Mouse (Mus musculus) neural tube, embryonic 14.5 days (tissue): ENCODE results near the gene Pcx. TPM values are rescaled to one million over a fixed set of nuclear protein-coding genes. Genes with fewer than 3 reads are reported as not detected.

Experiments
- ATAC-seq: fragments of 200-750 bp; cut with Nextera tagmentation; 2 replicates; pipeline ENCODE4 v1.8.0; 2017; ENCODE audit warnings: low read depth, mild to moderate bottlenecking, moderate TSS enrichment, moderate library complexity
- H3K27ac ChIP-seq: fragments of 300-500 bp; sonication (generic); 2 replicates; pipeline ENCODE4 v1.5.1; 2014; ENCODE audit warnings: low read depth, mild to moderate bottlenecking, control low read depth, low read length, moderate library complexity, mixed read lengths
- H3K27me3 ChIP-seq: fragments of 300-500 bp; sonication (generic); 2 replicates; pipeline ENCODE4 v1.6.1; 2014; ENCODE audit warnings: low read length; ENCODE audit not compliant: control insufficient read depth, insufficient read depth
- H3K36me3 ChIP-seq: fragments of 300-500 bp; sonication (generic); 2 replicates; pipeline ENCODE4 v1.6.1; 2014; ENCODE audit warnings: low read length, mixed read lengths; ENCODE audit not compliant: control insufficient read depth, insufficient read depth
- H3K4me1 ChIP-seq: fragments of 300-500 bp; sonication (generic); 2 replicates; pipeline ENCODE4 v1.6.1; 2014; ENCODE audit warnings: low read length; ENCODE audit not compliant: control insufficient read depth, insufficient read depth
- H3K4me2 ChIP-seq: fragments of 300-500 bp; sonication (generic); 2 replicates; pipeline ENCODE4 v1.6.1; 2014; ENCODE audit warnings: mild to moderate bottlenecking, low read depth, low read length, control low read depth
- H3K4me3 ChIP-seq: fragments of 300-500 bp; sonication (generic); 2 replicates; pipeline ENCODE4 v1.5.1; 2014; ENCODE audit warnings: low read depth, low read length, control low read depth, mixed read lengths
- H3K9ac ChIP-seq: fragments of 300-500 bp; sonication (generic); replicated peaks from 2 replicates; pipeline ENCODE4 v1.6.1; 2014; ENCODE audit warnings: low read depth, mild to moderate bottlenecking, control low read depth, low read length, mixed read lengths
- H3K9me3 ChIP-seq: fragments of 300-500 bp; sonication (generic); 2 replicates; pipeline ENCODE4 v1.6.1; 2016; ENCODE audit warnings: low read length; ENCODE audit not compliant: control insufficient read depth
- WGBS: fragments of 180-500 bp; shearing (Covaris S2); extraction: QIAGEN DNeasy Blood & Tissue Kit; methylation state at CpG from one replicate; pipeline ENCODE4 v1.1.7; 2014; 5-methylcytosine and 5-hydroxymethylcytosine counted together
- polyA plus RNA-seq: library from polyadenylated mRNA; unstranded; fragments of >200 nt; fragmentation: Nextera tagmentation; extraction: Ambion mirVana; gene quantifications from 2 replicates; pipeline ENCODE4 v1.2.1, GENCODE M21; 2014

Pcx gene
- polyA plus RNA-seq, 1 experiment from 2014 or later, result 22.5 TPM

GRCm38 (mm10) chr19:4624006-4624405 is 113.7 kb downstream of the Pcx start:
- H3K4me3 ChIP-seq, result 0 out of 2 replicates have a peak overlapping the region, but pooled peaks have one; percentile 84
- 94% methylated on average over 12 of the region's 12 CpGs for WGBS
- H3K27ac ChIP-seq, result no peak overlapping the region
- no peak for ATAC-seq
- no peak overlapping the region for H3K4me2 ChIP-seq
- peaks cover 14% of the 10 kb centered on the region; the same call in 1 of the 2 replicates for H3K4me1 ChIP-seq
- H3K36me3 ChIP-seq, result peaks cover 8% of the 10 kb centered on the region; the same call in 1 of the 2 replicates
- H3K9me3 ChIP-seq, result no peaks in the 10 kb centered on the region
- H3K9ac ChIP-seq, result no peak overlapping the region
- H3K27me3 ChIP-seq, result no peaks in the 10 kb centered on the region

DNA sequence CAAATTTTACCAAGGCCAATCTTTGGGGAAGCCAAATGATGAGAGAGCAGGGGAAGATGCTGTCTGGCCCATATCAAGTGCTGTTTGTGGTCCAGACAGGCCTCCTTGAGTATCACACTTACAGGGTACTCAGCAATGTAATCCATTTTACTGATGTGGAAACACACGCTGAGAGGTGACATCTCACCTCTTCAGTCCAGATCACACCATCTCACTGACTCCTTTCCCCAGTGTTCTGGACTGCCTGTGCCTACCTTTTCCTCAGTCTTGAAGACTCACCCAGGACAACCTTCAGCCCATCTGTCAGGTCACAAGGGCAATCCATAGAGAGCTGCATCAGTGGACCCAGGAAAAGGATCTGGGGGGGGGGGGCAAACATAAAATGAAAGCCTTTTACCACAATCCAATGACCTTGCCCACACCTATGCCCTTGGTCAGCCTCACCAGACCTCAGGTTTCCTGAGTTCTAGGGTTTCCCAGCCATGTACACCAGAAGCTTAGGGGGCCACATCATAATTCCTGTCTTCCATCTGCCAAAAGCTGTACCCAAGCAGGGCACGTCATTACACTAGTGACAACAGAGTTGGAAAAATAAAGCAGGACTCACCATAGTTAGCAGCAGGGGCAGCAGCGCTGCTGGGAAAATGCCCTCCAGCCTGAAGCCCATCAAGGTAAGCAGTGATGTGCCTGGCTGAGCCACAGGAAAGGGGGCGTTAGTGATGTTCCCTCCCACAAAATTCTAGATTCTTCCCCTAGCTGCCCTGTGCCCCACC is 114.3 kb downstream of the Pcx start:
- Histone ChIP-seq H3K9me3 (no peaks in the 10 kb centered on the region), H3K36me3 (peaks cover 8% of the 10 kb centered on the region; the same call in 1 of the 2 replicates), H3K9ac (peak overlapping the region; percentile 84), H3K4me1 (peaks cover 15% of the 10 kb centered on the region; the same call in 1 of the 2 replicates), H3K27ac (peak overlapping the region; percentile 85), H3K27me3 (no peaks in the 10 kb centered on the region), H3K4me2 (peak overlapping the region; percentile 83), H3K4me3 (peak overlapping the region; percentile 84)
- no peak; the same call in 1 of the 2 replicates for ATAC-seq
- WGBS, result 35% methylated on average over 4 of the region's 4 CpGs

DNA sequence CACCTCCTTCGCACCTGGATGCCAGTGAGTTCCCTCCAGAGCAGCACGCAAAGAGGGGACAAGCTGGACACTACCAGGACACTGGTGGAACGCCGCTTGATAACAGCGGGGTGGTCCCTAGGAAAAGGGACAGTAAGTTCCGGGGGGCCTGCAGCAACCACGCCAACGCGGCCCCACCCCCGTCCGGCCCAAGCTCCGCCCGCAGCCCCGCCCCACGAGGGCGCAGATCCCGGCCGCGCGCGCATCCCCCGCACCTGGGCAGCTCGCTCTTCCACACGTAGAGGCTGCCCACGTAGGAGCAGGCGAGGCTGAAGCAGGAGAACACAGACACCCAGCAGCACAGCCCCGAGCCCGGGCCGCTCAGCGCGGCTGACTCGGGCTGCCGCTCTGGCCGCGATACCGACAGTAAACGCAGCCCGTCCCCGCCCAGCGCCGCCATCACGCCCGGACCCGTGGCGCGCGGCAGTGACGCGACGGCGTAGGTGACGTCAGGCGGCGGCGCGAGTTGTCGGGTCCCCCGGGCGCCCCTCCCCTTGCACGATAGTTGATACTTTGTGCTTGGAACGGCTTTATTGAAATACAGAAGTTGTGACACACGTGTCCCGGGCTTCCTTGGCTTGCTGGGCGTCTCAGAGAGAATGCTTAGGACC is 115.0 kb downstream of the Pcx start, which contains the start of gene Rce1:
Gene Rce1, minus strand, starts transcription at position 463 of the 650 bp plus-strand sequence.
- WGBS, result under 1% methylated on average over 61 of the region's 64 CpGs

GRCm38 (mm10) chr19:4625829-4626535 is 115.7 kb downstream of the Pcx start:
- Histone ChIP-seq H3K4me3 (peak overlapping the region; percentile 84), H3K27ac (peak overlapping the region; percentile 85), H3K9me3 (no peaks in the 10 kb centered on the region), H3K4me2 (peak overlapping the region; percentile 83), H3K9ac (peak overlapping the region; percentile 84), H3K4me1 (peaks cover 15% of the 10 kb centered on the region; the same call in 1 of the 2 replicates), H3K27me3 (no peaks in the 10 kb centered on the region), H3K36me3 (peaks cover 8% of the 10 kb centered on the region; the same call in 1 of the 2 replicates)
- ATAC-seq, result peak; percentile 61
- 2% methylated on average over 35 of the region's 35 CpGs for whole genome bisulfite sequencing

More for the DNA sequence above, 115.0 kb downstream of the Pcx start, which contains the start of gene Rce1:
- H3K4me1 ChIP-seq, result peaks cover 15% of the 10 kb centered on the region; the same call in 1 of the 2 replicates
- H3K36me3 ChIP-seq, result peaks cover 8% of the 10 kb centered on the region; the same call in 1 of the 2 replicates
- ATAC-seq, result peak; percentile 88
- no peaks in the 10 kb centered on the region for H3K27me3 ChIP-seq
- H3K4me3 ChIP-seq, result peak within 1 kb of the TSS; percentile 84
- no peaks in the 10 kb centered on the region for H3K9me3 ChIP-seq
- peak within 1 kb of the TSS; percentile 84 for H3K9ac ChIP-seq
- peak within 1 kb of the TSS; percentile 85 for H3K27ac ChIP-seq
- peak within 1 kb of the TSS; percentile 83 for H3K4me2 ChIP-seq

DNA sequence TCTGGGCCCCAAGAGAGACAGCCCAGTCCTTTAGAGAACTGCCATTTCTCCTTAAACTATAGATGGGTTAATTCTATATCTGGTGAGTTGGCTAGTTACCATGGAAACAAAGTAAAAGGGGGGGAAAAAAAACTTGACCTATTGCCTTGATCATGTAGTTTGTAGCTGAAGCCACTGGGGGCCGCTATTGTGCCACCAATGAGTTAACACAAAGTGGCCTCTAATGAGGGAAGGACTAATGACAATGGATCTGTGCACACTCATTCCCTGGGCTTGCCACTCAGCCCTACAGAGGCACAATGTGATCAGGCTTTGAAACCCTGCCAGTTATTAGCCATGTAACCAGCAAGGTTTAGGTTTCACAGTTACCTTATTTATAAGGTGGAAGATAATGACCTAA is 118.5 kb downstream of the Pcx start:
- Histone ChIP-seq H3K4me2 (no peak overlapping the region), H3K27me3 (no peaks in the 10 kb centered on the region), H3K4me1 (peaks cover 15% of the 10 kb centered on the region; the same call in 1 of the 2 replicates), H3K9ac (no peak overlapping the region), H3K9me3 (no peaks in the 10 kb centered on the region), H3K36me3 (no peaks in the 10 kb centered on the region), H3K4me3 (no peak overlapping the region), H3K27ac (peak overlapping the region; percentile 40)
- WGBS, result 0% methylated on average over 1 of the region's 1 CpGs
- peak; percentile 78; the same call in 1 of the 2 replicates for ATAC-seq

- no peaks in the 10 kb centered on the region for H3K4me1 ChIP-seq
- H3K27me3 ChIP-seq, result no peaks in the 10 kb centered on the region
- H3K9ac ChIP-seq, result no peak overlapping the region
- no peak overlapping the region for H3K4me2 ChIP-seq
- H3K9me3 ChIP-seq, result no peaks in the 10 kb centered on the region
- H3K4me3 ChIP-seq, result no peak overlapping the region
- WGBS, result 72% methylated on average over 4 of the region's 4 CpGs
- ATAC-seq, result no peak
- H3K27ac ChIP-seq, result no peak overlapping the region
- H3K36me3 ChIP-seq, result no peaks in the 10 kb centered on the region
Measured at GRCm38 (mm10) chr19:4635986-4636385, 125.7 kb downstream of the Pcx start.

DNA sequence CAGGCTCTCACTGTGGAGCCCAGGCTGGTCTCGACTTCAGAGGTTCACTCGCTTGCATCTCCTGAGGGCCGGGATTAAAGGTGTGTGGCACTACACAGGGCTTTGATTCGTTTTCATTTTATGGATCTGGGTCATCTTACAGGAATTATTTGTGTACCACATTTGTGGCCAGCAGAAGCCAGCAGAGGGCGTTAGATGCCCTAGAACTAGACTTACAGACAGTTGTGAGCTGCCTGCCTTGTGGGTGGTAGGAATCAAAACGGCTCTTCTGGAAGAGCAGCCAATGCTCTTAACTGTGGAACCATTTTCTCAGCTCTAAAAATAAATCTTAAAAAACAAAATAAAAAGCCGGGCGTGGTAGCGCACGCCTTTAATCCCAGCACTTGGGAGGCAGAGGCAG is 134.0 kb downstream of the Pcx start:
- WGBS, result 44% methylated on average over 10 of the region's 10 CpGs
- Histone ChIP-seq H3K4me1 (no peaks in the 10 kb centered on the region), H3K9me3 (no peaks in the 10 kb centered on the region), H3K27me3 (no peaks in the 10 kb centered on the region), H3K27ac (no peak overlapping the region), H3K4me2 (no peak overlapping the region), H3K36me3 (no peaks in the 10 kb centered on the region), H3K9ac (no peak overlapping the region), H3K4me3 (no peak overlapping the region)
- no peak for ATAC-seq

DNA sequence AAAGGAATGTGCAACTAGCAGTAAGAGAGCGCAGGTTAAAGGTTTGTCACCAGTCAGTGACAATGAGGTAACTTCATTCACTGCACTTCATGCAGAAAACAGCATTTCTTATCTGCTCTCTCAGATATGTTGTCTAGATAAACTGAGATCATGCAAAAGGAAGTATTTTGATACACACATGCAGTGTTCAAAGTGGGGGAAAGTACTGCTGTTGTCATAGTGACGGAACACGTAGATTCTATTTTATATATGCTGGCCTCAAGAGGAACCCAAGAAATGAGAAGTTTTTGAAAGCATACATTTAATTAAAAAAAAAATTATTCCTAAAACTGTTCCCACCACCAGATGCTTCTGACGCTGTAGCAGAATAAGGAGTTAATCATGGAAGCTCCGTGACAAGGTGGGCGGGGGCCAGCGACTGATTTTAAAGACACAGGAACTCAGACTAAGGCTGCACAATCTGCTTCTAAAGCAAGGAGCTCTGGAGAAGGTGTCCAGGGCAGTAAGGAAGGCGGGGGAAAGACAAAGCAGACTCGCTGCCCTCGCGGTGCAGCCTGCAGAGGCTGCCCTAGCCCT is 136.7 kb downstream of the Pcx start:
- 78% methylated on average over 11 of the region's 11 CpGs for WGBS
- no peak overlapping the region for H3K4me2 ChIP-seq
- no peak overlapping the region for H3K9ac ChIP-seq
- no peaks in the 10 kb centered on the region for H3K27me3 ChIP-seq
- no peak for ATAC-seq
- H3K27ac ChIP-seq, result no peak overlapping the region
- H3K36me3 ChIP-seq, result no peaks in the 10 kb centered on the region
- H3K4me1 ChIP-seq, result no peaks in the 10 kb centered on the region
- H3K9me3 ChIP-seq, result no peaks in the 10 kb centered on the region
- no peak overlapping the region for H3K4me3 ChIP-seq
